Mouse (Mus musculus): ENCODE measurements around the gene Gm20594.

GRCm38 (mm10) chr6:79833845-79834244, 16.1 kb downstream of the Gm20594 start:
- TF ChIP-seq POLR2A (IDR thresholded peaks at IDR 0.05; ENCODE audit: borderline replicate concordance, low read depth, low read length): no peak
- TF ChIP-seq CTCF (IDR thresholded peaks at IDR 0.05; ENCODE audit: low read depth, low read length): no peak
